Mouse (Mus musculus): ENCODE results near the gene Rab8b. TPM values are rescaled to one million over a fixed set of nuclear protein-coding genes. Genes with fewer than 3 reads are reported as not detected.

The Rab8b gene
- total RNA-seq, 2 experiments from 2014 or later = 9.5 to 9.8 TPM

DNA sequence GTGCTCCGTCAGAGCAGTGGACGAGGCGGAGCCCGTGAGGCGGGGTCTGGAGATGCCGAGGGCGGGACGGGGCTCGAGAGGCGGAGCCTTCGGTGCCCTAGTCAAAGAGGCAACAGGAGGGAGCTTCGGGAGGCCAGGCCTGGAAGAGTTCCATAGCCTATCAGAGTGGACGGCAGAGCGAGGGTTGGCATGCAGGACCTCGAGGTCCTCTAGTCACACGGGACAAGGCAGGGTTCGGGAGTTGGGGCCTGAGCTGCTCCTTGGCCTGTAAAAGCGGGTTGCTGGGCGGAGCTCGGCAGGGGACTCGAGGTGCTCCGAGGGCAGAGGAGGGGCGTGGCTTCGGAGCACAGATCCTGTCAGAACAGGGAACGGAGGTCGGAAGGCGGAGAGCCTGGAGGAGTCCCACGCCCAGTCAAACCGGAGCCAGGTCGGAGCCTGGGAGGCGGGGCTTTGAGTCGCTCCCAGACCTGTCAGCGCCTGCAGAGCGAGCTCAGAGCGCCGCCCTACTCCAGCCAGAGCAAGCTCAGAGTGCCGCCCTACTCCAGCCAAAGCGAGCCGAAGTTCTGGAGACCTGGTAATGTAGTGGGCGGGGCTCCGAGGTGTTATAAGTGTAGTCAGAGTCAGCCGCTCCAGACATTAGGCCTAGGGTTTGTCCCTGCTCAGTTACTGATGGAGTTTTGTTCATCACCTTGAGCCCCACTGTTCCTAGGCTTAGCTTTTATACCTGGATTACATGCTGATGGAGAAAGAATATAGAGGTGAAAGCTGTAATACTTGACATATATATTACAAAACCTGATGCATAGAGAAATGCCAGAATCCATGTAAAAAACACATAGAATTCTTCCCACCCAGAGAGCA is 123.8 kb downstream of the Rab8b start, which contains the start of gene Aph1b:
TSS of gene Aph1b (minus strand) at position 27 of the 861 bp plus-strand sequence.
- intact Hi-C loops (cut with DNase I; ENCODE audit: low total_unique reads) = no loop called here
- peak; percentile 97 for DNase-seq

DNA sequence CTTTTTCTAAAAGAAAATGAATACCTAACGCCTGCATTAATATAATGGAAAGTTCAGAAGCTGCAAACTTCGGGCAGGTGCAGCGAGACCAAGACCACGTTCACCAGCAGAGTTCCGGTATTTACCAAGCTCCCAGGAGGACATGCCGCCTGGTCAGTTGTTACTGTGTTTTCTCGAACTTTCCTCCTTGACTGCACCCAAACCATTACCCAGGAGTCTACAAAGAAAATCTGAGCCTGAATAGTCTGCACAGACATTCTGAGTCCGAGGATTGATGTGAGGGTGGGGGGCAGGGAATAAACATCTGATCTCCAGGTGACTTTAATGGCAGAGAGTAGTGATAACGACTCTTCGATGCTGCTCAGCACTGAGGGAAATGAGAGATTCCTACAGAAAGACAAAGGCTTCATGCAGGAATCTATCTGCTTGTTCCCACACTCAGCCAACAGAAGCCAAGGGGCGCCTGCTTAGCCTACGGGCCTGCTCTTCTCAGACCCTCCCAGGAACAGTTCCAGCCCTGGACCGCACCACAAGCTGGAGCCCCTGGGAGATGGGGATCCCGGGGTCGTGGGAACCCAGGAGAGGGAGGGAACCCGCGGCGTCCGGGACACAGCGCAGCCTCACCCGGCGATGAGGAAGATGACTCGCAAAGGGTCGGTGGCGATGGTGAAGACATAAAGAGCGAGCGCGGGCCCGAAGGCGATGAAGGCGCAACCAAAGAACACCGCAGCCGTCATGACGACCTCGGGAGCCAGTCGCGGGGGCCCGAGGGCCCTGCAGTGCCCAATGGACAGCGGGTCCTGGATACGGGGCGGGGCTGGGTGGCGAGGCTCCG is 124.6 kb downstream of the Rab8b start:
- no peak for DNase-seq
- intact Hi-C loops (cut with DNase I; ENCODE audit: low total_unique reads) = no loop called here

Other genes with a start within 250 kb of the Rab8b start
- under 1 TPM; 0.31 to 0.55 TPM for gene Car12, start 206.0 kb downstream of the Rab8b start, total RNA-seq (2021)
- 1 to 10 TPM; 3.3 to 3.5 TPM for gene Aph1b, start 124.2 kb downstream of the Rab8b start, total RNA-seq (2021)
- under 1 TPM in 1 of 2 experiments, not detected in 1; 0.21 TPM for gene Gm10647, start 122.6 kb downstream of the Rab8b start, total RNA-seq (2021)
- 1 to 10 TPM in 1 of 2 experiments, under 1 TPM in 1; 0.92 to 1.2 TPM for gene Aph1c, start 85.0 kb downstream of the Rab8b start, total RNA-seq (2021)
- gene Rps27l, start 26.4 kb upstream of the Rab8b start, total RNA-seq (2021) = 100 to 1,000 TPM; 179 to 205 TPM
- gene Lactb, start 55.8 kb upstream of the Rab8b start, total RNA-seq (2021) = 10 to 100 TPM; 21.3 to 21.6 TPM
- gene Tpm1, start 129.7 kb upstream of the Rab8b start, total RNA-seq (2021) = over 10,000 TPM; 23,393 to 24,139 TPM